Mouse (Mus musculus) kidney, postnatal 0 days (tissue): ENCODE measurements around the gene 1700007K13Rik. TPM values are rescaled to one million over a fixed set of nuclear protein-coding genes. Genes with fewer than 3 reads are reported as not detected.

Experiments
- ATAC-seq: fragments of 200-750 bp; cut with Nextera tagmentation; replicated peaks from 2 replicates; pipeline ENCODE4 v1.8.0; 2017; ENCODE audit warnings: low read depth, moderate number of reproducible peaks, moderate TSS enrichment, moderate library complexity; ENCODE audit not compliant: low FRiP score
- DNase-seq: peaks from one replicate; pipeline ENCODE4 v3.0.0-alpha.2; 2016; ENCODE audit warnings: low spot score
- H3K27ac ChIP-seq: fragments of 300-500 bp; sonication (generic); 2 replicates; pipeline ENCODE4 v1.5.1; 2014; ENCODE audit warnings: mild to moderate bottlenecking
- H3K27me3 ChIP-seq: fragments of 300-500 bp; sonication (generic); 2 replicates; pipeline ENCODE4 v1.6.1; 2014; ENCODE audit warnings: low read length, mixed read lengths; ENCODE audit not compliant: insufficient read depth
- H3K36me3 ChIP-seq: fragments of 300-500 bp; sonication (generic); 2 replicates; pipeline ENCODE4 v1.6.1; 2014; ENCODE audit warnings: low read length, mixed read lengths; ENCODE audit not compliant: insufficient read depth
- H3K4me1 ChIP-seq: fragments of 300-500 bp; sonication (generic); replicated peaks from 2 replicates; pipeline ENCODE4 v1.6.1; 2014; ENCODE audit warnings: antibody characterized with exemption, low read length, mixed read lengths; ENCODE audit not compliant: insufficient read depth
- H3K4me2 ChIP-seq: fragments of 300-500 bp; sonication (generic); 2 replicates; pipeline ENCODE4 v1.6.1; 2014; ENCODE audit warnings: mild to moderate bottlenecking, low read length, moderate library complexity, mixed read lengths
- H3K4me3 ChIP-seq: fragments of 300-500 bp; sonication (generic); replicated peaks from 2 replicates; pipeline ENCODE4 v1.5.1; 2014; ENCODE audit warnings: low read depth, low read length
- H3K9ac ChIP-seq: fragments of 300-500 bp; sonication (generic); 2 replicates; pipeline ENCODE4 v1.6.1; 2014; ENCODE audit warnings: low read depth, low read length
- H3K9me3 ChIP-seq: fragments of 300-500 bp; sonication (generic); replicated peaks from 2 replicates; pipeline ENCODE4 v1.6.1; 2016; ENCODE audit warnings: low read length, inconsistent platforms, mixed read lengths
- CTCF ChIP-seq: IDR thresholded peaks from 2 replicates; pipeline ENCODE4 v1.5.1; 2016; ENCODE audit warnings: antibody characterized with exemption, low read depth, mild to moderate bottlenecking, moderate library complexity
- WGBS: fragments of 180-500 bp; shearing (Covaris S2); extraction: QIAGEN DNeasy Blood & Tissue Kit; methylation state at CpG from one replicate; pipeline ENCODE4 v1.1.7; 2014; 5-methylcytosine and 5-hydroxymethylcytosine counted together
- polyA plus RNA-seq: library from polyadenylated mRNA; unstranded; fragments of >200 nt; fragmentation: Nextera tagmentation; extraction: Ambion mirVana; gene quantifications from 2 replicates; pipeline ENCODE4 v1.2.1, GENCODE M21; 2015

1700007K13Rik gene
- polyA plus RNA-seq, 1 experiment from 2014 or later = 0.49 TPM

DNA sequence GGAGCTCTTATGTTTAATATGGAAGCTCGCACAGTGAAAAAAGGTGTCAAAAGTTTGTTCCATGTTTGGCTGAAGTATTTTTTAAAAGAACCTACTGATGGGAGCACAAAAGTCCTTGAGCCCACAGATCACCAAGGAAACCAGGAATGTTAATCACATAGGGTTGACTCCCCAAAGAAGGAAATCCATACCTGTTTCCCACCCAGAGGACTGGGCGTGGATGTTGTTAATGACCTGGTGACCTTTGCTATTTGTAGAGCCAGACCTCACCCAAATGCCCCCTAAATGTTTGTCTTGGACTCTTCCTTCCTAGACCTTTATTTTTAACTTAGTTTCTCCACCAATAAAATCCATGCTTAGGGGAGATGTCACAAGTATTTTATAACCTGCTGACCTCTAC, 4.5 kb upstream of the 1700007K13Rik start:
- WGBS = 91% methylated on average over 2 of the region's 2 CpGs
- no peak overlapping the region for H3K4me2 ChIP-seq
- no peak for ATAC-seq
- no peak overlapping the region for H3K9ac ChIP-seq
- no peak overlapping the region for H3K27ac ChIP-seq
- no peaks in the 10 kb centered on the region for H3K27me3 ChIP-seq
- no peak for TF ChIP-seq CTCF
- no peak overlapping the region for H3K4me3 ChIP-seq
- no peak for DNase-seq
- peaks cover 16% of the 10 kb centered on the region for H3K36me3 ChIP-seq
- peaks cover 4% of the 10 kb centered on the region; the same call in 1 of the 2 replicates for H3K9me3 ChIP-seq
- peaks cover 12% of the 10 kb centered on the region; the same call in 1 of the 2 replicates for H3K4me1 ChIP-seq

DNA sequence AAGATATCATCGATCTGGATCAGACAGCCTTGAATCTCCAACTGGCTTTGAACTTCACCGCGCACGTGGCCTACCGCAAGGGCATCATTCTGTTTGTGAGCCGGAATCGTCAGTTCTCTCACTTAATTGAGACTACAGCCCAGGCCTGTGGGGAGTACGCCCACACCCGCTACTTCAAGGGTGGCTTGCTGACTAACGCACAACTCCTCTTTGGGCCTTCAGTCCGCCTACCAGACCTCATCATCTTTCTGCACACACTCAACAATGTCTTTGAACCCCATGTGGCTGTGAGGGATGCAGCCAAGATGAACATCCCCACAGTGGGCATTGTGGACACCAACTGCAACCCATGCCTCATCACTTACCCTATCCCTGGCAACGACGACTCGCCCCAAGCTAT, 3.3 kb upstream of the 1700007K13Rik start:
- ATAC-seq (no peak), DNase-seq (no peak)
- Histone ChIP-seq H3K27ac (no peak overlapping the region), H3K4me2 (no peak overlapping the region), H3K27me3 (no peaks in the 10 kb centered on the region), H3K9me3 (peaks cover 4% of the 10 kb centered on the region; the same call in 1 of the 2 replicates), H3K4me1 (peaks cover 12% of the 10 kb centered on the region; the same call in 1 of the 2 replicates), H3K4me3 (no peak overlapping the region), H3K36me3 (peaks cover 16% of the 10 kb centered on the region), H3K9ac (no peak overlapping the region)
- no peak for TF ChIP-seq CTCF
- 98% methylated on average over 14 of the region's 14 CpGs for WGBS

DNA sequence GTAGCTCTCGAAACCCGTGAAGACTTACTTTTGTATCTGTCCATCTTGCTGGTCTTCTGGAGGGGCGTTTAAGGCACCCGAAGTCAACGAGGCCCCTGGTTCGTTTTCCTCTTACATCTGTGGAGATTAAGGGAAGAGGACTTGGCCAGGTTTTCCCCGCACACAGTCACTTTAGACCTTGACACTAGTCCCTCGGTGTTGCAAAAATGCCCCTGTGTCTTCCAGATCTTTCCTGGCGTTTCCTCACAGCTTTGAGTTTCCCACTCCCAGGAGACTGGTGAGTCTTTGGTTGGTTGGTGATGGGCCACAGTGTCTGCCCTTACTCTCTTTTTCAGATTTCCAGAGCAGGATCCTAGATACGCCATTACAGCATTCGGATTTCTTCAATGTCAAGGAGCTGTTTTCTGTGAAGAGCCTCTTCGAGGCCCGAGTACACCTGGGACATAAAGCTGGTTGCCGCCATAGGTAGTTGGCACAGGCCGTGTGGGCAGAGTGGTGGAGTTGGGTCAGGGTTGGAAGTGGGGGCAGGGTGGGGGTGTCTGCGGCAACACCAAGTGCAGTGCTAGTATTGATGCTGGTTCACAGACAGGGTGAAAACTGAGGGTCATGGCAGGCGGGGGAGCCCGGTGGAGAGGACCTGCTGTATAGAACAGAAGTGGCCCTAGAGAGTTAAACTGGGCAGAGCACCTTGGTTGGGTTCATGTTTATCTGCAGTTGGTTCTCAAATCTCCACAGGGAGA, 2.5 kb upstream of the 1700007K13Rik start:
- Histone ChIP-seq H3K4me1 (peaks cover 12% of the 10 kb centered on the region; the same call in 1 of the 2 replicates), H3K27ac (no peak overlapping the region), H3K4me3 (peak overlapping the region; percentile 81), H3K27me3 (no peaks in the 10 kb centered on the region), H3K9ac (peak overlapping the region; percentile 93), H3K36me3 (peaks cover 16% of the 10 kb centered on the region), H3K4me2 (peak overlapping the region; percentile 85), H3K9me3 (peaks cover 4% of the 10 kb centered on the region; the same call in 1 of the 2 replicates)
- DNase-seq = no peak
- ATAC-seq = no peak
- whole genome bisulfite sequencing = 55% methylated on average over 18 of the region's 18 CpGs
- no peak for TF ChIP-seq CTCF

DNA sequence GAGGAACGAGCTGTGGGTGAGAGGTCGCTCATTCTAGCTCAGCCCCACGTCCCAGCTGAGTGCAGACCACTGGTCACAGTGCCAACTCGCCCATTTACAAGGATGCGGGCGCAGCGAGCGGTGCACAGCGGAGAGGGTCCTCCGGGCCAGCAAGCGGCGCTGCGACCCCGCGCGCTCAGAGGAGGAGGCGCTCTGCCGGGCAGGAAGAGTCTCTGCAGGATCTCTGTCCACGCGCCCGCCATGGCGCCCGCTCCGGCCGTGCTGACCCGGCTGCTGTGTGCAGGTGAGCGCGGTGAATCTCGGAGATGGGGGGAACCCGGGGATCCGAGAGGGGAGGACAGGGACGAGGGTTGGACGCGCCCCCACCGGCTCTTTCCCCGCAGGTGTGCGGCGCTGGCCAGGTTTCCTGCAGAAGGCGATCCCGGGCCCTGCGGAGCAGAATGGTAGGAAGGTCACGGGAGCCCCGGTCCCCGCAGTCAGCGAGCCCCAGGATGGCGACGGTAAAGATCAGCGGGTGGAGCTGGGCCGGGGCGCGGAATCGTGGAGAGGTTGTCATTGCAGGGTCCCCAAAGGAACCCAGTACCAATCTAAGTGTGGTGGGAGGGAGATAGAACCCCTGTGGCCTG, 1.8 kb upstream of the 1700007K13Rik start, which contains the start of gene Mrps2:
Mrps2 (plus strand) TSS at position 207 of the 626 bp plus-strand sequence.
- H3K4me3 ChIP-seq = peak within 1 kb of the TSS; percentile 81
- H3K9me3 ChIP-seq = peaks cover 2% of the 10 kb centered on the region; the same call in 1 of the 2 replicates
- no peak within 1 kb of the TSS for H3K27ac ChIP-seq
- no peaks in the 10 kb centered on the region for H3K27me3 ChIP-seq
- peak within 1 kb of the TSS; percentile 85 for H3K4me2 ChIP-seq
- peaks cover 16% of the 10 kb centered on the region for H3K36me3 ChIP-seq
- H3K9ac ChIP-seq = peak within 1 kb of the TSS; percentile 93
- ATAC-seq = peak; percentile 86
- peaks cover 12% of the 10 kb centered on the region; the same call in 1 of the 2 replicates for H3K4me1 ChIP-seq
- WGBS = under 1% methylated on average over 52 of the region's 52 CpGs
- DNase-seq = peak; percentile 92
- TF ChIP-seq CTCF = peak; percentile 89

DNA sequence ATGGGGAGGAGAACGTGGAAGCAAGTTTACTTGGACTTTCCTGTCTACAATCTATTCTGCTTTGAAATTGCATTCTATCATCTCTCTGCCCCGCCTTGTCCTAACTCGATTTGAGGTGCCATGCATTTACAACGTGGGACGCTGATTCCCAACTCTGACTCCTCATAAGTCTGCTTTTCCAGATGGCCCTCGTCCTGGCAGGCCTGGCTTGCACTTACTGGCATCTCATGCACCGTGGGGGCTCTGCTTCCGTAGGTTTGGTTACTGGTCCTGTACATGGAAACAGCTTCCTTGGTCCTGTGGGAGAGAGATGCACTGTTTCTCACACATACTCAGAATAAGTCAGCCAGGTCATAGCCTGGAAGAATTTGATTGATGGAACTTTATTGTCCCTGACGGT, 1.2 kb downstream of the 1700007K13Rik start:
- no peaks in the 10 kb centered on the region for H3K27me3 ChIP-seq
- no peak overlapping the region for H3K4me3 ChIP-seq
- TF ChIP-seq CTCF = no peak
- no peak for DNase-seq
- ATAC-seq = no peak
- H3K9me3 ChIP-seq = no peaks in the 10 kb centered on the region
- H3K4me2 ChIP-seq = no peak overlapping the region
- 76% methylated on average over 9 of the region's 9 CpGs for WGBS
- H3K4me1 ChIP-seq = peaks cover 12% of the 10 kb centered on the region; the same call in 1 of the 2 replicates
- H3K9ac ChIP-seq = no peak overlapping the region
- peaks cover 8% of the 10 kb centered on the region for H3K36me3 ChIP-seq
- no peak overlapping the region for H3K27ac ChIP-seq

DNA sequence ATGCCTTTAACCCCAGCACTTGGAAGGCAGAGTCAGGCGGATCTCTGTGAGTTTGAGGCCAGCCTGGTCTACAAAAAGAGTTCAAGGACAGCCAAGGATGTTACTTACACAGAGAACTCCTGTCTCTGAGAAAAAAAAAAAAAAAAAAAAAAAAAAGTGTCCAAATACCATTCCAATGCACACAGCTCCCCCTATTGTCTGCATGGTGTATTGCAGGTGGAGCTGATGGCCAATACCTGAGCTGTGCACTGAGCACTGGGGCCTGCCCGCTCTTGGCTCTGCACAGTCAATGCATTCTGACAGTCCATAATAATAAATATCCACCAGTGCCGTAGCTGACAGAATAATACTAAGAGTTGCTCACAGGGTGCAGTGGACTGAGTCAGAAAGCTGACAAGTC, 2.2 kb downstream of the 1700007K13Rik start:
- no peak overlapping the region for H3K27ac ChIP-seq
- peak; percentile 57 for TF ChIP-seq CTCF
- no peaks in the 10 kb centered on the region for H3K9me3 ChIP-seq
- H3K36me3 ChIP-seq = no peaks in the 10 kb centered on the region
- no peak for ATAC-seq
- H3K9ac ChIP-seq = no peak overlapping the region
- no peak for DNase-seq
- H3K4me2 ChIP-seq = no peak overlapping the region
- no peaks in the 10 kb centered on the region for H3K27me3 ChIP-seq
- peaks cover 11% of the 10 kb centered on the region; the same call in 1 of the 2 replicates for H3K4me1 ChIP-seq
- 51% methylated on average over 3 of the region's 3 CpGs for WGBS
- no peak overlapping the region for H3K4me3 ChIP-seq
